Mouse (Mus musculus): Measurements from ENCODE around the gene Gcfc2.

DNA sequence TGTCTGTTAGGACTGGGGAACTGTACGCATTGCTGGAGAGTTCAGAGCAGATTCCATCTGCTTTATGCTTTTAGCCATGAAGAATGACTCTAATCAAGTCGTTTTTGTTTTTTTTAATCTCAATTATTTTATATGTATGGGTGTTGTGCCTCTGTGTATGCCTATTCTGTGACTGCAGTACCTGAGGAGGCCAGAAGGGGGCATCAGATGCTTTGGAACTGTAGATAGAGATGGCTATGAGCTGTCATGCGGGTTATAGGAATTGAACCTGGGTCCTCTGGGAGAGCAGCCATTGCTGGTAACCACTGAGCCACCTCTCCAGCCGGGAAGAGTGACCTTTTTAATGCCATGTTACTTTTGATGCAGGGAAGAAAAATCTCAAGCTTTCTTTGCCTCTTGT lies 32.9 kb downstream of the Gcfc2 start:
- TF ChIP-seq CTCF (IDR thresholded peaks at IDR 0.05; ENCODE audit: low read depth, low read length), result peak; percentile 22; the same call in 1 of the 2 replicates
- no peak for TF ChIP-seq GATA1 (IDR thresholded peaks at IDR 0.05; ENCODE audit: borderline replicate concordance, low read length)
